Mouse (Mus musculus): ENCODE data around the gene Dnajb12.

DNA sequence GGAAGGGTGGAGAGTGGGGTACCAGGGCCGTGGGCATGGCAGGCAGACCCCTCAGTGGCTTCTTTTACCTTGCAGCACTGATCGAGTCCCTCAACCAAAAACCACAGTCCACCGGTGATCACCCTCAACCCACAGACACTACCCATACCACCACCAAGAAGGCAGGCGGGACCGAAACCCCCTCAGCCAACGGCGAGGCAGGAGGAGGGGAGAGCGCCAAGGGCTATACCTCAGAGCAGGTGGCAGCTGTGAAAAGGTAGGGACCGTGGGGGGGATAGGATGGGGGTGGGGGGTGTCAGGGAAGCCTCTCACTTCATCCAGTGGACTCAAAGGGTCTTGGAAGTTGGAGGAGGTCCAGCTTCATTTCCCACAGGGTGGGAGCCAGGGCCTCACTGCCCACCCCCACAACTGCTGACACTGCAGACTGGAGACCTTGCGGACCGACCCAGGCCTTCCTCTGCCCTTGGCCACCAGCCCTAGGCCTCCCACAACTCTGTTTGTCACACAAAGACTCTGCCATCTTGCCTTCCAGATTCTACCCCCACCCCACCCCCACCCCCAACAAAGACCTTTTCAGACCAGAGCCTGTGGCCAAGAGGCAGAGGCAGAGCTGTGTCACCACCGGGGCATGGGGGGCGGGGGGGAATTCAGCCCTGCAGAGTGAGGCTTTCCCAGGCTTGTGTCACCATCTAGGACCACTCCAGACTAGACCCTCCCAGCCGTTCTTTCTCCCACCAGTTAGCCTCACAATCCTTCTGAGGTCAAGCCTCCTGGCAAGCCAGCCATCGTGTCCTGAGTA, 10.8 kb downstream of the Dnajb12 start:
- TF ChIP-seq POLR2A (IDR thresholded peaks at IDR 0.05; ENCODE audit: extremely low read depth, insufficient read depth, low read length) = no peak
- no peak for TF ChIP-seq CTCF (IDR thresholded peaks at IDR 0.05; ENCODE audit: low read depth, low read length)
